Mouse (Mus musculus): ENCODE measurements around the gene Fgf11.

Gene Fgf11

DNA sequence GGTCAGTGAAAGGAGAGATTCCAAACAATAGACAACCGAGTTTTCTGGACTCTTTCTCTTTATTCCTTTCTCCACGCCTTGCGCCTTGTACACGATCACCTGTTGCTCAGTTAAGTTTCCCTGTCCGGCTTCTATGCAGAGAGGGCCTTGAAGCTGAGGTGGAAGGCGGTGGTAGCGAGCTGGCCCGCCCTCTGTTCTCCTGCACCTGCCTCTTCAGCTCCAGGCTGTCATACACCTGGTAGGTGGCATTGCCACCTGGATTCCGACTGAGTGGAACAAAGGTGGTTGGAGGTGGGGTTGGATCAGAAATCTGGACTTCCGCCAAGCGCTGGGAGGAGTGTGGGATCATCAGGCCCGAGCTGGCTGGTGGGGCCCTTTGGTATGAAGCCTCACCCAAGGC lies 14.9 kb upstream of the Fgf11 start:
- no peak for DNase-seq (ENCODE audit: low spot score in 2 of 2)

GRCm38 (mm10) chr11:69815155-69815554 lies 13.5 kb upstream of the Fgf11 start, which contains the start of gene Gm39566:
Gene Gm39566 (minus strand): TSS chr11:69815298.
- DNase-seq (ENCODE audit: low spot score in 2 of 2), result no peak

- DNase-seq (ENCODE audit: low spot score in 2 of 2), result no peak
Measured at GRCm38 (mm10) chr11:69810280-69810679, 8.6 kb upstream of the Fgf11 start.

- no peak for DNase-seq (ENCODE audit: low spot score in 2 of 2)
Measured at GRCm38 (mm10) chr11:69807641-69808040, 6.0 kb upstream of the Fgf11 start.

DNA sequence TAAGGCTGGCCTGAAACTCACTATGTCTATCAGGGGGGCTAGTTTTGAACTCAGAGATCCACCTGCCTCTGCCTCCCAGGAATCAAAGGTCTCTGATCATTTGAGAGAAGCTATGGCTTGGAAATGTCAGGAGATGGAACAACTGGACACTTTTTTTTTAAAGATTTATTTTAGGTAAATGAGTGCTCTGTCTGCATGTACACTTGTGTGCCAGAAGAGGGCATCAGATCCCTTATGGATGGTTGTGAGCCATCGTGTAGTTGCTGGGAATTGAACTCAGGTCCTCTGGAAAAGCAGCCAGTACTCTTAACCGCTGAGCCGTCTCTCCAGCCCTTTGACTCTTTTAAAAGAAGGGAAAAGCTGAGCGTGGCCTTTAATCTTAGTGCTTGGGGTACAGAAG lies 4.7 kb upstream of the Fgf11 start:
- DNase-seq (ENCODE audit: low spot score in 2 of 2), result no peak

- DNase-seq (ENCODE audit: low spot score in 2 of 2), result no peak
Measured at GRCm38 (mm10) chr11:69804972-69805909, 3.6 kb upstream of the Fgf11 start, which contains the start of gene Tmem102. Gene Tmem102 (minus strand): TSS chr11:69805624.

GRCm38 (mm10) chr11:69804652-69804940 lies 2.9 kb upstream of the Fgf11 start:
- no peak for DNase-seq (ENCODE audit: low spot score in 2 of 2)

- peak; percentile 27 to 44 for DNase-seq (ENCODE audit: low spot score in 2 of 2)
Measured at GRCm38 (mm10) chr11:69803786-69804651, 2.4 kb upstream of the Fgf11 start.

GRCm38 (mm10) chr11:69803328-69803727 lies 1.7 kb upstream of the Fgf11 start:
- DNase-seq (ENCODE audit: low spot score in 2 of 2), result no peak

DNA sequence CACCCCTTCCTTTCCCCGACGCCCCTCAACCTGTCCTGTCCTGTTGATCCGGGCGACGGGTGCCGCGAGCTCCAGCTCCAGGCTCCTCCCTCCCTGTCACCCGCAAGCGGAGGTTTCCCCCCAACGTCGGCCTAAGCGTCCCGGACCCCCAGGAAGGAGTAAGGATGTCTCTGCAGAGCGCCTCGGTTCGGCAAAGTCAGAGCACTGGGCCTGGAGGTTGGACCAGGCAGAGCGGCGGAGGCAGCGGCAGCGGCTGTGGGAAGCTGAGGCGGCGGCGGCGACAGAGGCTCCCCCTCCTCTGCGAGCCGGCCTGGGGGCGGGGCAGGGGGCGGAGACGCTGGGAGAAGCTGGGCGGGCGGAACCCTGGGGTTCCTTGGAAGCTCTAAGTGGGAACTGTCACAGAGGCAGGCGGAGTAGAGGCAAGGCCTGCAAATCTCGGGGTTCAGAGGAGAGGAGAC lies 1.0 kb upstream of the Fgf11 start:
- DNase-seq (ENCODE audit: low spot score in 2 of 2), result peak; percentile 62 to 64

GRCm38 (mm10) chr11:69800392-69801197 lies 1.1 kb downstream of the Fgf11 start:
- DNase-seq (ENCODE audit: low spot score in 2 of 2), result no peak

DNA sequence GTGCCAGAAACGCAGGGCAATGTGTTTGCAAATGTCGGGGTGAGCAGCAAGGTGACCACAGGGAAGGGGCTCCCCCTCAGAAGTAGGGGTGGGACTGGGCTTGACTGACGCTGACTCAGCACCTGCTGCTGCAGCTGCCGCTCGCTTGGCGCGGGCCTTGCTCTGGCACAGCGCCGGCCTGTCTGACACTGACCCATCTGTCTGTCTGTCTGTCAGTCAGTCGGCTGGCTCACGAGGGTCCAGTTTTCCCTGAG lies 1.6 kb downstream of the Fgf11 start:
- DNase-seq (ENCODE audit: low spot score in 2 of 2), result no peak

DNA sequence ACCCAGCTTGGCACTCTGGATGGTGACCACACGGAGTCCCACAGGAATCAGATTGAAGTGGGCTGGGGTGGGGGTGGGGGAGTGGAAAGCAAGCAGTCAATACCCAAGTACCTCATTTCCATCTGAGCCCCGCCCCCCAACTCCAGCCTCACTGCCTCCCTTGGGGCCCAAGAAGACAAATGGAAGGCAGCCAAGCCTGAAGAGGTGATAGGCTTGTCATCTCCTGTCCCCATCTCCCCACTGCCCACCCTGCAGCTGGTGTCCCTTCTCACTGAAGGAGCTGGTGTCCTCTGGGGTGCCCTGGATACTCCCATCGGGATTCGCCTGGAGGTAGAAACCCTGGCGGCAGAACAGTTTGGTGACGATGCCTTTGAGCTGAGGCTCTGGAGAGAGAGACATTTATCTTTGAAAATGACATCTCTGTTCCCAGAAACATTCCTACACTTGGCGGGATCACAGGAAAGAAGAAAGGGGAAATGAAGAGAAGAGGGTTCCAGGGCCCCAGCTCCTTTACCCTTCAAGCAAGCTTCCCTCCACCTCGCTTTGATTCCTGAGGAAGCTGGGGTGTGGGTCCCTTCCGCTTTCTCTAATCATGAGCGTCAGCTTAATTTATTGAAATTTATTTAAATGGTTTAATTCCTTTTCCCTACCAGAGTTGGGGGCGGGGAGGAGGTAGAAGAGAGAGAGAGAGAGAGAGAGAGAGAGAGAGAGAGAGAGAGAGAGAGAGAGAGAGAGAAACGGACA lies 2.1 kb downstream of the Fgf11 start:
- no peak for DNase-seq (ENCODE audit: low spot score in 2 of 2)

- DNase-seq (ENCODE audit: low spot score in 2 of 2), result no peak
Measured at GRCm38 (mm10) chr11:69797924-69798323, 3.7 kb downstream of the Fgf11 start.

GRCm38 (mm10) chr11:69795983-69796435 lies 5.6 kb downstream of the Fgf11 start:
- no peak for DNase-seq (ENCODE audit: low spot score in 2 of 2)

DNA sequence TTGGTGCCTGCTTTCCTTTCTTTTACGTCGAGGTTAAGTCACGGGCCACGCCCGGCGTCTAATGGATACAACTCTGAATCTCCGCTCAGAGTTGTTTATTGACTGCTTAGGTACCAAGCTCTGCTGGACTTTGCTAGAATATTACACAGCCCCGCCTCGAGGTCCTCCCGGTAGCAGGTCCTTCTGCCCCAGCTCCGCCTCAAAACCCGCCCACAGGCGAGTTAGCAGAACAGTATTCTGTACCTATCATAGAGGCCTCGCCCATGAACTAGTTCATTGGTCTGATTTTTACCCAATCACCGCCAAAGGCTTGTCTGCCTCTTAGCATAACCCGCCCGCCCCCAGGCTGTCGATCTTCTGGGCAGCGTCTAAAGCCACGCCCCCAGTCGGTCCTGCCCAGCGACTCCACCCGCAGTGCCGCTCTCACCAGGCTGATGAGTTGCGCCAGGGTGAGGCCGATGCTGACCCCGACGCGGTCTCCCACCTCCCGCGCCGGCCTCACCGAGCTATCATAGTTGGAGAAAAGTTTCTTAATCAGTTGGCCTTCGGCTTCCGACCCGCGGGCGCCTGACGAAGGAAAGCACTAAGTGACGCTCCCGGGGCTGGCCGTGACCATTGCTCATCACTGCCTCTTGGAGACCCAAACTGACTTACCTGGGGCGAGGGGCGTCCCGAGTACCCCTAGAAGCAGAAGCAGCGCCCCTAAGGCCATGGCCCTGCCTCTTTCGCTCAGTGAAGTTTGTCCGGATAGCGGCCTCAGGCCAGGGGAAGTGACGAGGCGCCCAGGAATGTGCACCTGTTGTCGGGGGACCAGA lies 6.3 kb downstream of the Fgf11 start, which contains the start of gene Chrnb1:
Gene Chrnb1 (minus strand): TSS at position 776 of the 815 bp plus-strand sequence.
- DNase-seq (ENCODE audit: low spot score in 2 of 2), result peak; percentile 87 to 92

GRCm38 (mm10) chr11:69793429-69793828 lies 8.2 kb downstream of the Fgf11 start:
- DNase-seq (ENCODE audit: low spot score in 2 of 2), result no peak

- no peak for DNase-seq (ENCODE audit: low spot score in 2 of 2)
Measured at GRCm38 (mm10) chr11:69791420-69791819, 10.2 kb downstream of the Fgf11 start.

DNA sequence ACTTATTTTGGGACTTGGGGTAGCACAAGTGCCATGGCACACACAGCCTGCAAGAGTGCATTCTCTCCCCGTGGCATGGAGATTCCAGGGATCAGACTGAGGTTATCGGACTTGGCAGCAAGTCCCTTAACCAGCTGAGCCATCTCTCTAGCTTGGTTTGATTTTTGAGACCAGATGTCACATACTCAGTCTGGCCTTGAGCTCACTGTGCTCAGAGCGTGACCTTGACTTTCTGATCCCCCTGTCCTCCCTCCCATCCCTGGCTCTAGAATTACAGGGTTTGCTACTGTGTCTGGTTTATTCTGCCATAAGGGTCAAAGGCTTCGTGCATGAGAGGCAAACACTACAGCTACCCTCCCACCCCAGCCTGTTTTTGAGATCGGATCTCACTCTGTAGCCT lies 12.2 kb downstream of the Fgf11 start:
- DNase-seq (ENCODE audit: low spot score in 2 of 2), result no peak

GRCm38 (mm10) chr11:69787306-69787705 lies 14.4 kb downstream of the Fgf11 start:
- DNase-seq (ENCODE audit: low spot score in 2 of 2), result no peak

Data from right cerebral cortex, postnatal 36 days (tissue).